Mouse (Mus musculus) retina, adult 2 months (tissue): ENCODE measurements around the gene Msx1.
"Not testable (repeated sequence)": the region's sequence is repeated elsewhere in the genome, so short reads cannot be mapped to it uniquely, and the experiment has no call there.

Experiments
- DNase-seq: peaks from one replicate; pipeline ENCODE4 v3.0.0-alpha.2; 2012; ENCODE audit warnings: low read depth, low spot score

The Msx1 gene

GRCm38 (mm10) chr5:37824461-37824795 is at the start of gene Msx1:
Gene Msx1, minus strand, starts transcription at chr5:37824583.
- DNase-seq: no peak

DNA sequence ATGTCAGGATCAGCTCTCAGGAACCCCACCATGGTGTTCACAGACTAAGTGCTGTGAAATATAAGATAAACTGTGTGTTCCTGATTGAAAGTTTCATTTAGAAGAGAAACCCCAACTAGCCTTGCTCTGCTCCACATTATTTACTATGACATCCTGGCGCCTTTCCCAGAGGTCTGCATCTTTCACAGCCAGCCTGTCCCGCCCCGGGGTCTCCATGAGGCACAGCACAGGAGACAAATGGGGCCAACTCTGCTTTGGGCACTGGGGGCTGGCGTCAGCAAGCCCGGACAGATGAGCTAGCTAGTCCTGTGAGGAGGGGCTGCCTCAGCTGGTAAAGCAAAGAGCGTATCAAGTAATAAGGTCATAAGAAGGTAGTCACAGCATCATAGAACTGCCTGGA is 41.1 kb upstream of the Msx1 start:
- DNase-seq: no peak

DNA sequence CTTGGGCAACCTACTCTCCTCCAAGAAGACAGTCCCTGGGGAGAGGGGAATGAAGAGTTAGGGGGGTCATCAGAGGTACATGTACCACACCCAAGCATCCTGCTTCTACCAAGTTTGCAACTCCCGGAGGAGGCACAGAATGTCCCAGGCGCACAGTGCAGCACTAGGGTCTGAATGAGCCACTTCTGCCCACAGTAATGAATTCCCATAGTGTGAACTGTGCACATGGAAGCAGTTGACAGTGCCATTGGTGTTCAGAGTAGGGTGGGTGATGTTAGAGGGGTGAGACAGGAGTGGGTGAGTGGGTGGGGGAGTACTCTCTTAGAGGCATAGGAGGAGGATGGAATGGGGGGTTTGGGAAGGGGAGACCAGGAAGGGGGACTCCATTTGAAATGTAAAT is 39.9 kb upstream of the Msx1 start:
- no peak for DNase-seq

DNA sequence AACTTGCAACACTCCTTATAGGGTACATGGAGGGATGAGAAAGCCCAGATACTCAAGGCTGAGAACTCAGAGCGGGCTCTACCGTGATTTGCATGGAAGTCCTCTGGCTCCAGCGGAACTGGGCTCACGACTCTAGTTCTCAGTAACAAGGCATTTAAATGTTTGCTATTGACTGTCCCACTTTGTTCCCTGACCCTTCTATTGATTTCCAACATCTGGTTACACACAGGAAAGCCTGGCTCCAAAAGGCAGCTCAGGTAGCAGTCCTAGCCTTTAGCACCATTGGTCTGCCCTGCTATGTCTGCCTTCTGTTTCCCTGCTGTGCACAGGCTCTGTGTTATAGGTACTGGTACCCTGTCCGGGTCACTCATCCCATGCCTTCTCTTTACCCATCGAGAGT is 36.5 kb upstream of the Msx1 start:
- DNase-seq: no peak

- DNase-seq: no peak
These were observed 35.9 kb upstream of the Msx1 start for GRCm38 (mm10) chr5:37860151-37860721.

DNA sequence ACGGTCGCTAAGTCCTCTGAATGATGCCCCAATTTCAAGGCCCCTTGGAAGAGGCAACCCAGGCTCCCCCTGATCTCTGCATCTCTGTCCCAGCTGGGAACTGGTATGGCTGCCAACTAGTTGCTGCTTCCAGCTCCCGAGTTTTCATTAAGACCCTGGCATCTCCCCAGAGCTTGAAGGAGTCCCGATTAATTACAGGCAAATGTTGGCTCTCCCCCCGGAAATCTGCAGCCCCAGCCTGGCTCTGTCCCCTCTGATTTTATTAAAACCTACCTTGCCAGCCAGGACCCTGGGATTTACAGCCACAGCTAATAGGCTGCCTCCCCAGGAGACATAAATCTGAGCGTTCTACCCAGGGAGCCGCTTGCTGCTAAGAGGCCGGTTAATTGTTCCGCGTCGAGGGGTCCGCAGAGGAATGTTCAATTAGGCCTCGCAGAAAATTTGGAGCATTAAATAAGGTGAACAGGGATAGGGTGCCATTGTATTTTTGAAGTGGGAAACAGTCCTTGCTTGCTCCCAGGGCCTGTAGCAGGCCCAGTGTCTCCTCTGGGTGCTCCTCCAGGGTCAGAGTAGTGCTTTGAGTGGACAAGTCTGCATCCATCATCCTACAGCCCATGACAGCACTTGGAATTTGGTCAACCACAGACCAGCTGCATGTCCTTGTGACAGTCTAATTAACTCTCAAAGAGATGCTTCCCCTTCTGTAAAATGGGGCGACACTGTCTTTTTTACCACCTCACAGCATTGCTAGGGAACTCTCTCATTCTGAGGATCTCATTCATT is 33.6 kb upstream of the Msx1 start:
- DNase-seq: no peak

DNA sequence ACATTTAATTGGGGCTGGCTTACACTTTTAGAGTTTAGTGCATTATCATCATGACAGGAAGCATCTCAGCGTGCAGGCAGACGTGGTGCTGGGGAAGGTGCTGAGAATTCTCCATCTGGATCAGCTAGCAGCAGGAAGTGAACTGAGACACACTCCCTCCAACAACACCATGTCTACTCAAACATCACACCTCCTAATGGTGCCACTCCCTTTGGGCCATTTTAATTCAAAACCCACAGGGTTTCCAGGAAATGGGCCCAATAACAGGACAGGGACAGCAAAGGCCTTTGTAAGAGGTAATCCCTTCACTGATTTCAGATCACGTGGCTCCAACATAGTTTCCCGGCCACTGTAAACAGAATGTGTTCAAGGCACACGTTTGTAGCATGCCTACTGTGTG is 31.7 kb upstream of the Msx1 start:
- no peak for DNase-seq

DNA sequence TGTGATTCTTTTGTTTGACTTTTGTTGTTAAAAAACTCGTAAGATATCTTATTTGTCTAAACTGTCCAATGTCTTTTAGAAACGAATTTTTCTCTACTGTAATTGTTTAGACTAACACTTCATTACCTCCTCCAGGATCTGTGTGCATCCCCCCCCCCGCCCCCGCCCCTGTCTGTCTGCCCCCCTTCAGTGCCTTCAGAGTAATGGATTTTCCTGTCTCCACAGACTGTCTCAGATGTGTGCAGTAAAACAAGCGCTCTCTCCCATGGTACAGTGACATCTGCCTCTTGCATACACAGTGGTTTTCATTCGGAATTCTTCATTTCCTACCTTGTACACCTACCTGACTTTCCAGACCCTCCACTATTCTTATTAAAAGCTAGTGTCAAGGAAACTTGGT is 29.9 kb upstream of the Msx1 start:
- no peak for DNase-seq

DNA sequence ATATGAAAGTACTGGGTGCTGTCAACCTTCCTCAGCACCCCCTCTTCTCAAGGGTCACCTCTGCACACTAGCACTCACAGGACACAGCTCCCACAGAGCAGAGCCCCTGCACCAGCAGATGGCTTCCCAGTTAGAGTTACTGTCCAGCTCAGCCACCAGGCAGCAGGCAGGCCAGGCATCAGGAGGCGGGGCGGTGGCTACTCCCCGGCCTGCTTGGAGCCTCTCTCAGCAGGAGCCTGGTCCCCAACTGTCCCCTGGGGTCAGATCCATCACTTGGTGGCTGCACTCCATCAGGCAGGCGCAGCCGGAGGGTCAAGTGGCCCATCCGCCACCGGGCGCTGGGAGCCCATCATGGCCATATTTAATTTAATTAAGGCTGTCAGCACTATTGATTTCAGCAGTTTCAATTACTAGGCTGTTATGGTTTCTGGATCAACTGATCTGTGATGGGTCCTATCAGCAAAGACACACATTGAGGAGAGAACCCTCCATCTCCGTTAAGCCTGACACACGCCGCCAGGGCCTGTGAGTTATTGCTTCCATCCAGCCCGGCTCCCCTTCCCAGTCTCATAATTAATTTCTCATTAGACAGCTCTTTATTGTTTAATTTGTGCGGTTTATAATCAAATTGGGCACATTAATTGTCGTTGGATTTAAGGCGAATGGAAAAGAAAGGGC is 27.1 kb upstream of the Msx1 start:
- DNase-seq: no peak

- DNase-seq: no peak
These were observed 24.8 kb upstream of the Msx1 start for GRCm38 (mm10) chr5:37848991-37849719.

- DNase-seq: no peak
These were observed 11.9 kb upstream of the Msx1 start for GRCm38 (mm10) chr5:37836267-37836646.

DNA sequence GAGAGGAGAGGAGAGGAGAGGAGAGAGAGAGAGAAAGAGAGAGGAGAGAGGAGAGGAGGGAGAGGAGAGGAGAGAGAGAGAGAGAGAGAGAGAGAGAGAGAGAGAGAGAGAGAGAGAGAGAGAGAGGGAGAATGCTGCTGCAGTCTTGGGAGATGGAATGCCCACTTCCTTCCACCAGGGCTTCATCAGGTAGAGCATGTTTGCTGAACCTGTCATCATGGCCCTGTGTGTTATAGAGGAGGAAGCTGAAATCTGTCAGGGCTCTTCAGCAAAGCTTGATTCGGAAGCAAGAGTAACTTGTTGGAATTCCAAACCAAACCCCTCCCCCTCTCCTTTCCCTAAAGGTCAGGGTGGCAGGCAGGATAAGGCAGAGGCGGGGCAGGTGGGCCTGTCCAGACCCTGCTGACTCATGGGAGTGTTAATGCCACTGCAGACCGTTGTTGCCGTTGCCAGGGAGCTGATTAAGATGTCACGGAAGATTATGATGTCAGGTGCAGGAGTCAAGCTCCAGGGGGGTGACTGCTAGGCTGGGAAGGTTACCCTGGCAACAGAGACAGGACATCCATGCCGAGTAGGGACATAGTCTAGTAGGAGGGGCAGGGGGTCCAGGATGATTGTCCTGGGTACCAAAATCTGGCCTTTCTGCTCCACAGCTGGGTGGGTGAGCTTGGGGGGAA is 11.3 kb upstream of the Msx1 start:
- no peak for DNase-seq

- no peak for DNase-seq
These were observed 8.4 kb upstream of the Msx1 start for GRCm38 (mm10) chr5:37832766-37833165.

DNA sequence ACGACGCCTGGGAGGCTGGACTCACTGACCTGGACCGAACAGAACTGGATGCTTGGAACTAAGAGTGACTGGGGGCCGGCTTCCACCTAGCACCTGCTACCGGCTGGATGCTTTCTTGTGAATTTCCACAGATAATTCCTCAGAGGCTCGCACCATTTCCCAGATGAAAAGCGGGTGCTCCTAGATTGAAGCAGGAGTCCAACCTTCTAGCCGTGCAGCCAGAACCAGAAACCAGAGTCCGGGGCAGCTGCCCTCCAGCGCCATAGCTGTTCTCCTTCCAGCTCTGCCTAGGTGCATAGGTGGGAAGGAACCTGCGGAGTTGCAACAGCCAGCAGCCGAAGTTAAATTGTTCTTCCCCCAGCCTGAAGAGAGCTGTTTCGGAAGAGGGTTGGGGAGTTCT is 7.6 kb upstream of the Msx1 start:
- no peak for DNase-seq

GRCm38 (mm10) chr5:37830436-37830835 is 6.1 kb upstream of the Msx1 start:
- DNase-seq: not testable (repeated sequence)

- no peak for DNase-seq
These were observed 5.5 kb upstream of the Msx1 start for GRCm38 (mm10) chr5:37829926-37830325.

DNA sequence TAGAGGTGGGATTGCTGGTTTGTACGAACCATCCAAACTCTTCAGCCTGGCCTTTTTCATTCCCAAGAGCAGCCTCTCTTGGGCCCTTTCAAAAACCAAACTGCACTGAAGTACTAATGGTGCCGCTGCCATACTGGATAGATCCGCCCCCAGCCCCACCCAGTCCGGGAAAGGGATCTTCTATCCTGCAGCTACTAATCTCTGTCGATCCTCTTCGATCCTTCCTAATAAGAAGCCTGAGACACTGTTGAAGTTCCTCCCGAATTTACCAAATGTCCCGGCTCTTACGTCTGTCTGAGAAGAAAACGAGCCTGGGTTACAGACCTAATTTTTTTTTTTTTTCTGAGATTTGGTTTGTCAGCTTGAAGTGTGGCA is 4.9 kb upstream of the Msx1 start:
- no peak for DNase-seq

- no peak for DNase-seq
These were observed 4.4 kb upstream of the Msx1 start for GRCm38 (mm10) chr5:37828591-37829295.

GRCm38 (mm10) chr5:37828001-37828400 is 3.6 kb upstream of the Msx1 start:
- DNase-seq: no peak

- no peak for DNase-seq
These were observed 3.2 kb upstream of the Msx1 start for GRCm38 (mm10) chr5:37827626-37827950.
